Mouse (Mus musculus): Measurements from ENCODE around the gene Dazl.

Dazl gene

DNA sequence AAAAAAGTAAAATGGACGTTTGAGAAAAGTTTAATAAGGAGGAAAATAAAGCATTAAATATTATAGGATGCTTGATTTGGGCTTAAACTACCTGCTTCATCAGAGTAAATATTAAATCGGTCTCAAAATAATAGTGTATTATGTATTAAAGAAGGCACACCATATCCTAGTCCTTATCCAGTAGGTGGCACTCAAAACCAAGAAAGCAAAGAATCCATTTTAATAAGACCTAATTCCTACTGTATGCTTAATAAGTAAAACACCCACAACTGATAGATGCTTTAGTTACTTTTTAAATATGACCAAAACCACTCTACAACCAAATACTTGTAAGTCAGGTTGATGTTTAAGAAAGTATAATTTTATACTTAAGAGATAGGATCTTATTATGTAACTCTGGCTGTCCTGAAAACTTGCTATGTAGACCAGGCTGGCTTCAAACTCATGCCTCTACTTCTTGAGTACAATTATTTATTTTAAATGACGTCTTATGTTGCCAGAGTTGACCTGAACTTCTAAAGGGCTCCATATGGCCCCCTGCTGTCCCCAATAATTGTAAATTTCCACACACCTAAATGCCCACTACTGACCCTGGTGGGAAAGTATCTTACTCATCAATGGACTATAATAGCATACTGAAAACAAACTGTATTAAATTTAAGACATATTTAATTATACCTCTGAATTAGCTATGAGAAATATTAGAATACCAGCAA, 1.8 kb downstream of the Dazl start:
- peak; percentile 74 for DNase-seq

DNA sequence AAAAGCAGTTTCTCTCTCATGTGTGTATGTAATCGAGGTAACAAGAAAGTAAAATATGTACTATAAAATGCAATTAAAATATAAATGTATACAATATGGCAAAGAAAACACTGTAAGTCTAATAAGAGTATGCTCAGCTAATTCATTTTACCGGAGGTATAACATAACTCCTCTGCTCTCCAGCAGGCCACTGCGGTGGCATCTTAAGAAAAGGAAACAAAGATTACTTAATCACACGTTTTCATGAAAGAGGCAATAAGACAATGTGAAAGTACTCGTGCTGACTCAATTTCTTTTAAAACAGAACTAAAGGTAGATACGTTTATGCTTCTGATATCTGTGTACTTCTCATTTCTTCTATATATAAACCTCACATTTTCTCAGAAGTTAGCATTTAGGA, 8.6 kb downstream of the Dazl start:
- no peak for DNase-seq

DNA sequence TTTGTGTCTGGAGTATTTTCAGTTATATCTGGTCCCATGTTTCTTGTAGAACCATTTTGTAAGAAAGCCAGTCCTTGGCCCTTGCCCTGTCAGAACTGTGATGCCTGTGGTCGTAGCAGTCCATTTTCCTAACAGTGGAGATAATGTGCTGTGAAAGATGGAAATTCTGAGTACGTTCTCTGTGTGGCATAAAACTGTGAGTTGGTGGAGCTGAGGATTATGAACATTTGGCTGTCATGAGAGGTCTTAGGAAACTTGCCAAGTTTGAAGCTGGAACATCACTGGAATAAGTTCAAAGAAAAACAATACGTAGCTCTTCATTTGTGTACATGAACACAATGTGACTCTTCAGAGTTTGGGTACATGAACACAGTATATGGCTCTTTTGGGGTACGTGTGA, 31.8 kb downstream of the Dazl start:
- peak; percentile 24 for DNase-seq

DNA sequence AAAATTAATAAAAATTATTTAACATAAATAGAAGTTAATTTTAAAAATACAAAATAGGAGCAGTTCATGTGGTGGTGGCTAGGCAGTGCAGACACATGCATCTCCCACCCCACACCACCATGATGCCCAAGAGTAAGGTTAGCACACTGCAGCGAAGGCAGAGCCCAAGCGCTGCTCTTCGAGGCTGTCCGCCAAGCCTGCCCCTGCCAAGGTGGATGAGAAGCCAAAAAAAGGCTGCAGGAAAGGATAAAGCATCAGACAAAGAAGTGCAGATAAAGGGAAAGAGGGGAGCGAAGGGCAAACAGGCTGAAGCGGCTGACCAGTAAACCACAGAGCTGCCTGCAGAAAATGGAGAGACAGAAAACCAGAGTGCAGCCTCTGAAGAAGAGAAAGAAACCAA, 32.6 kb downstream of the Dazl start:
- peak; percentile 15 for DNase-seq

DNA sequence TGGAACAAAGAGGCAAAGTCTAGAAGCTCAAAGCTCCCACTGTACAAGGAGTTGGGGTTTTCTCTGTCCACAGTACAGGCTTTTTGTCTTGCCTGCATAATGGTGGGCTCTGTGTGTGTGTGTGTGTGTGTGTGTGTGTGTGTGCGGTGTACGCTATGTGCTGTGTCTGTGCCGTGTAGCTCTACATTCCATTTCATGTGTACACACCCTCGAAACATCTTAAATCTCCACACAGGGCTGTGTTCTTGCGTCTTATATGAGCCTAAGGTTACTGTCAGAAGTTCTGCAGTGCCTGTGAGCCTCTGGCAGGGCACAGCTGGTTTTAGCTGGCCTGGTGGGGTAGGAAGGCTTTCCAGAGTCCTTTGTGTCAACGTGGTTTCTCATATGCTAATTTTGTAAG, 46.8 kb downstream of the Dazl start:
- DNase-seq = peak; percentile 9

DNA sequence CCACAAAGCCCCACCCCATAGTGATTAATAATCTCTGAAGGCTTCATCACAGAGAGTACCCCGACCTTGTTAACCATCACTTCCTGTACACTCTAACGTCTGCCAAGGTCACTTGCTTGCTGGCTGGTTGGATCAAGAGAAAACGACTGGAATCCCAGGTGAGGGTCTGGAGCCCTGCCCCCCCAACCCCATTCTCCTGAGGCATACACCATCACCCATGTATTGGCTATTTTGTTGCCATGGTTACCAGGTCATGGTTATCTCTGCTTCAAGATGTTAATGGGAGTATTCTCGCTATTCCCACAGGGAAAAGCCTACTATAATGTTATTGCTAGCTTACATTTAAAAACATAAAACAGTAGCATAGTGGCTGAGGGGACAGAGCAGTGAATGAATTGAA, 48.8 kb downstream of the Dazl start:
- DNase-seq = no peak

DNA sequence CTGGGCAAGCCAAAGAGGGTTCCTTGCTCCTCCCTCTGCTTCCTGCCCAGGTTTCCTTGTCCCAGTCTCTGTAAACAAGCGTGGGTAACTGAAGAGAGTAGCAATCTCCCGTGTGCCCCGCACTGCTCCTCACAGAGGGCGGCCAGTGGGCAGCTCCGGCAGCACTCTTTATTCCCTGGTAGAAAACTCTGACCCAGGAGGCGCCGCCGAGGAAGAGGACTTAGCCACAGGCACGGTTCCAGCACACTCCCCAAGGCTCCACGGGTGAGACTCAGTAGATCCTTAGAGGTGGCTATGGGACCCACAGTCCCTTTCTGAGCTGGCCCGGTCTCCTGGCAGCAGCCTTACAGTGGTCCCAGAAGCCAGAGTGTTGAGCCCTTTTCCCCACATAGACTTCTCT, 50.1 kb downstream of the Dazl start:
- DNase-seq = peak; percentile 70

DNA sequence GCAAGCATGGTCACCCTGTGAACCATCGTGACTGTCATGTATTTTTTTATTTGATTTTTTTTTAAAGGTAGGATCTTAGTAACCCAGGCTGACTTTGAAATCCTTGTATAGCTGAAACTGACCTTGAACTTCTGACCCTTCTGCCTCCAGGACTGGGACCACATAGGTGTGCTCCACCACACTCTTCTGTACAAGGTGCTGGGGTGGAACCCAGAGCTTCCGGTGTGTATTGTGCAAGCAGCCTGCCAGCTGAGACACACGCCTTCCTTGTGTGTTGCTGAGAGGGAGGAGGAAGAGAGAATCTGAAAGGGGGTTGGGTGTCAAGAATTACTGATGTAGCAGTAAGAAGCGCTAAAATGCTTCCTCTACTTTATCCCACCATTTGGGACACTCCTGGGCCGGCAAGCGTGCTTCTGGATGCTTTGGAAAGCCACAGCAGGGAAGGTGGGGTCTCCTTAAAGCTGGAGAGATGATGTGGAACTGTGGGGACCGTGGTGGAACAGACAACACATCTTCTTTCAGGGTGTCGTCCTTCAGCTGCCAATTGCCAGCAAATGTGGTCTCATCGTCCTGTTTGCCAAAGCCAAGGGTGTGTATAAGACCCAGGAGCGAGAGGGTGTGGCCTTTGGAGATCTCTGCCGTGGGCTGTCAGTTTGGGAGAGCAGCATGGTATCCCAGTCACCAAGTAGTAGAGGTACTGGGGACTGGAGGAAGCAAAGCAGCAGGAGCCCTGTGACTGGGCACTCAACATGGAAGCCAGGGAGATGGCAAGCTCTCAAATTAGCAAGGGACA, 55.4 kb downstream of the Dazl start:
- DNase-seq = peak; percentile 85

- peak; percentile 97 for DNase-seq
These were observed 56.1 kb downstream of the Dazl start for GRCm38 (mm10) chr17:50237436-50237709.

DNA sequence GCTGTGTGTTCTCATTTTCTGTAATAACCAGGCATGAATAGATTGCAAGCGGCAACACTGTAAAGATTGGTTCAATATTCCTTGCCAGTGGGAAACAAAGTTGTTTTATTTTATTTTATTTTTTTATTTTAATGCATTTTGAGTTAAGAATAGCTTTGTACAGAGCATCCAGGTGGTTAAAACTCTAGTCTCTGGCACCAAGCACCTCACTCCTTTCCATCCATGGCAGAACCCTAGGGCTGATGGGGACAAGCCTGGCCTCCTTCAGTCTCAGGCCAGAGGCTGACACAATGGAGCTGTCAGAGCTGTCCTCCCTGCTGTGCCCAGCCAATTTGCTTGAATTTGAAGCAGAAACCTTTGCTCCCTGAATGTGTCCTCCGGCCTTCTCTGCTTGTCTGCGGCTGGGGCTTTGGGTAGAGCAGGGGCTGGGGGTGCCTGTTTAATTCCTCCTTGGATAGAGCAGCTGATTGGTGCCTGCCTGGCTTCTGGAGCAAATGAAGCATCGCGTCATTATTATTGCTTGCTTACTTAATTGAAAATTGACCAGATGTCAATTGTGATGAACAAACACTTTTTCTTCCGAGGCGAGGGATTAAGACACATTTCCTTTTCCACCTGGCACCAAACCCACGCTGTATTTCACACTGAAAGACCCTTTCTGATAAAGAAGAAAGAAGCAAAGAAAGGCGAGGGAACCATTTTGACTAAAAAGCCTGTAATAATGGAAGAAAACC, 56.6 kb downstream of the Dazl start:
- DNase-seq = peak; percentile 89

DNA sequence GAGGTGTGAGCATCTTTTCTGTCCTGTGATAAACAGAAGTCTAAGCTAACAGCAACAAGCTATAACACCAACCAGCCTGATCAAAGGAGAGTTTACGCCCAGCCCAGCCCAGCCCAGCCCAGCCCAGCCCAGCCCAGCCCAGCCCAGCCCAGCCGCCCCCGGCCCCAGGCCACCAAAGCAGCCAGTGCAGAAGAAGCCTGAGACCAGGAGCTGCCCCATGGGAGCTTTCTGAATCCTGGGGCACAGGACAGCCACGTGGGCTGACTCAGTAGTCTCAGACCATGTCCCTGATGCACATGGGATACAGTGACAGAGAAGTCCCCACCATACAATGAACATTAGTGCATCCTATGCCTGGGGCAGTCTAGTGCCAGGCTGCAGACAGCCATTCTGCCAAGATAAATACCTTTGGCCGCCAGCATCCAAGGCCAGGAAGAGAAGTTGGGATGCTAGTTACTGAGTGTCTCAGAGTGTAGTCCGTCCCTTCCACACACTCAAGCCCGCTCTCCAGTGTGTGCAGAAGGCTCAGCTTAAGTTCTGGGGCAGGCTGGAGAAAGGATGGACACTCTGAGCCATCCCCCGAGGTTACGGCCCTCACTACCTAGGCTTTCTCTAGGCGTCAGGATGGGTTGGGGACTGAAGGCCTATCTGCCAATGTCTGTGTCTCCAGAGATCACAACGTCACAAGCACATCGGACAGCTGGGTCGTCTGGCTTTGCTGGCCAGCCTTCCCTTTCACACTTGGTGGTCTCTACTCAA, 57.3 kb downstream of the Dazl start:
- peak; percentile 87 for DNase-seq

GRCm38 (mm10) chr17:50233956-50234355, 59.5 kb downstream of the Dazl start:
- DNase-seq = peak; percentile 57

- DNase-seq = peak; percentile 80
These were observed 60.6 kb downstream of the Dazl start for GRCm38 (mm10) chr17:50232821-50233220.

GRCm38 (mm10) chr17:50231206-50231605, 62.2 kb downstream of the Dazl start:
- DNase-seq = peak; percentile 76

DNA sequence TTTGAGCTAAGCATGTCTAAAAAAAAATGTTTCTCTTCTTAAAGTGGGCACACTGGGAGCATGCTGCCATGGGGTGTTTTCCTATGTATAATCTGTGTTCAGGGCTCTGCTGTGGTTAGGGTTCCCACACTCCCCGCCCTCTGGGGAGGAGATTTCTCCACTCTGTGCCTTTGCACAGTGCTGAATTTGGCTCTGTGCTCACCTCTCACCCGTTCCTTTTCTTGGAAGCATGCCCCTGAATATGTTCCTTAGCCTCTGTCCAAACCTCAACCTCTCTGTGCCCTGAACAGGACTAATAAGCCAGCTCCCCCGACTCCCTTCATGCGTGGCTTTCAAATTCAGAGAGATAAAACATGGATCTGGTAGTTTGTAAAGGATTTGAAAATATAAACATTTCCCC, 63.9 kb downstream of the Dazl start:
- DNase-seq = peak; percentile 85
